Mouse (Mus musculus) adipocyte (in vitro differentiated cells): ENCODE measurements around the gene Iqcn.

Source experiments
- DNase-seq: peaks from one replicate; pipeline ENCODE4 v3.0.0-alpha.2; 2016; ENCODE audit warnings: low spot score

Gene Iqcn

GRCm38 (mm10) chr8:70703287-70703686 lies at the start of gene Iqcn:
Iqcn (plus strand) TSS chr8:70703457.
- no peak for DNase-seq

GRCm38 (mm10) chr8:70654121-70654520 lies 49.1 kb upstream of the Iqcn start:
- DNase-seq, result no peak

GRCm38 (mm10) chr8:70655469-70655868 lies 47.8 kb upstream of the Iqcn start:
- DNase-seq, result no peak

- no peak for DNase-seq
These were observed 47.0 kb upstream of the Iqcn start for GRCm38 (mm10) chr8:70656193-70656790.

GRCm38 (mm10) chr8:70657214-70657613 lies 46.0 kb upstream of the Iqcn start:
- DNase-seq, result no peak

- DNase-seq, result no peak
These were observed 45.5 kb upstream of the Iqcn start for GRCm38 (mm10) chr8:70657739-70658138.

- no peak for DNase-seq
These were observed 44.2 kb upstream of the Iqcn start for GRCm38 (mm10) chr8:70658897-70659603.

- peak; percentile 86 for DNase-seq
These were observed 43.5 kb upstream of the Iqcn start for GRCm38 (mm10) chr8:70659604-70660272.

GRCm38 (mm10) chr8:70660273-70660725 lies 43.0 kb upstream of the Iqcn start, which contains the start of gene Pgpep1:
Pgpep1 (minus strand) TSS chr8:70660388.
- no peak for DNase-seq

GRCm38 (mm10) chr8:70663691-70664090 lies 39.6 kb upstream of the Iqcn start:
- peak; percentile 58 for DNase-seq

- DNase-seq, result no peak
These were observed 38.6 kb upstream of the Iqcn start for GRCm38 (mm10) chr8:70664631-70665030.

- DNase-seq, result no peak
These were observed 37.7 kb upstream of the Iqcn start for GRCm38 (mm10) chr8:70665599-70665998.

- DNase-seq, result peak; percentile 72
These were observed 36.2 kb upstream of the Iqcn start for GRCm38 (mm10) chr8:70667071-70667470.

GRCm38 (mm10) chr8:70671615-70672324 lies 31.5 kb upstream of the Iqcn start:
- DNase-seq, result peak; percentile 90

GRCm38 (mm10) chr8:70672325-70673078 lies 30.8 kb upstream of the Iqcn start:
- DNase-seq, result peak; percentile 52

- DNase-seq, result peak; percentile 100
These were observed 30.0 kb upstream of the Iqcn start, which contains the start of gene Lsm4 for GRCm38 (mm10) chr8:70673079-70673856. Lsm4 (plus strand) TSS chr8:70673248.

GRCm38 (mm10) chr8:70674109-70674508 lies 29.1 kb upstream of the Iqcn start:
- no peak for DNase-seq

GRCm38 (mm10) chr8:70674716-70675115 lies 28.5 kb upstream of the Iqcn start:
- no peak for DNase-seq

GRCm38 (mm10) chr8:70675336-70675735 lies 27.9 kb upstream of the Iqcn start:
- no peak for DNase-seq

- no peak for DNase-seq
These were observed 25.7 kb upstream of the Iqcn start for GRCm38 (mm10) chr8:70677451-70678080.
